Mouse (Mus musculus) stomach, embryonic 14.5 days (tissue): Measurements from ENCODE around the gene Syn3. TPM values are rescaled to one million over a fixed set of nuclear protein-coding genes. Genes with fewer than 3 reads are reported as not detected.

Source experiments
- ATAC-seq: fragments of 200-750 bp; cut with Nextera tagmentation; 2 replicates; pipeline ENCODE4 v1.8.0; 2017; ENCODE audit warnings: low read depth, moderate TSS enrichment; ENCODE audit not compliant: insufficient number of reproducible peaks, insufficient read depth, low FRiP score
- H3K27ac ChIP-seq: fragments of 300-500 bp; sonication (generic); 2 replicates; pipeline ENCODE4 v1.5.1; 2014; ENCODE audit warnings: mild to moderate bottlenecking, low read length, moderate library complexity, mixed read lengths
- H3K27me3 ChIP-seq: fragments of 300-500 bp; sonication (generic); 2 replicates; pipeline ENCODE4 v1.6.1; 2014; ENCODE audit warnings: low read length, control low read depth, mixed read lengths; ENCODE audit not compliant: control insufficient read depth, insufficient read depth
- H3K36me3 ChIP-seq: fragments of 300-500 bp; sonication (generic); 2 replicates; pipeline ENCODE4 v1.6.1; 2014; ENCODE audit warnings: mild to moderate bottlenecking, control low read depth, low read length, moderate library complexity, mixed read lengths; ENCODE audit not compliant: control insufficient read depth, insufficient read depth
- H3K4me1 ChIP-seq: fragments of 300-500 bp; sonication (generic); 2 replicates; pipeline ENCODE4 v1.6.1; 2014; ENCODE audit warnings: low read length, control low read depth, mixed read lengths; ENCODE audit not compliant: control insufficient read depth, insufficient read depth
- H3K4me2 ChIP-seq: fragments of 300-500 bp; sonication (generic); replicated peaks from 2 replicates; pipeline ENCODE4 v1.6.1; 2014; ENCODE audit warnings: low read depth, low read length, control low read depth
- H3K4me3 ChIP-seq: fragments of 300-500 bp; sonication (generic); 2 replicates; pipeline ENCODE4 v1.5.1; 2014; ENCODE audit warnings: low read depth, low read length, control low read depth
- H3K9ac ChIP-seq: fragments of 300-500 bp; sonication (generic); replicated peaks from 2 replicates; pipeline ENCODE4 v1.6.1; 2014; ENCODE audit warnings: low read depth, mild to moderate bottlenecking, control low read depth, low read length, moderate library complexity, mixed read lengths
- H3K9me3 ChIP-seq: fragments of 300-500 bp; sonication (generic); 2 replicates; pipeline ENCODE4 v1.6.1; 2016; ENCODE audit warnings: low read depth, low read length, control low read depth; ENCODE audit not compliant: control insufficient read depth
- WGBS: fragments of 180-500 bp; shearing (Covaris S2); extraction: QIAGEN DNeasy Blood & Tissue Kit; methylation state at CpG from one replicate; pipeline ENCODE4 v1.1.7; 2014; 5-methylcytosine and 5-hydroxymethylcytosine counted together
- polyA plus RNA-seq: library from polyadenylated mRNA; unstranded; fragments of >200 nt; fragmentation: Nextera tagmentation; extraction: Ambion mirVana; gene quantifications from 2 replicates; pipeline ENCODE4 v1.2.1, GENCODE M21; 2014

Gene Syn3
- polyA plus RNA-seq, 1 experiment from 2014 or later = 5.8 TPM

GRCm38 (mm10) chr10:86017781-86018180 is 480.9 kb downstream of the Syn3 start:
- no peaks in the 10 kb centered on the region for H3K27me3 ChIP-seq
- no peak overlapping the region for H3K27ac ChIP-seq
- ATAC-seq = no peak
- H3K9me3 ChIP-seq = no peaks in the 10 kb centered on the region
- H3K4me3 ChIP-seq = no peak overlapping the region
- no peaks in the 10 kb centered on the region for H3K4me1 ChIP-seq
- no peaks in the 10 kb centered on the region for H3K36me3 ChIP-seq
- H3K9ac ChIP-seq = no peak overlapping the region
- H3K4me2 ChIP-seq = no peak overlapping the region
- WGBS = 87% methylated on average over 7 of the region's 7 CpGs

GRCm38 (mm10) chr10:86011781-86012180 is 486.9 kb downstream of the Syn3 start, which contains the start of gene Bpifc:
Gene Bpifc (minus strand): TSS chr10:86011895.
- Histone ChIP-seq H3K4me3 (no peak within 1 kb of the TSS), H3K27me3 (no peaks in the 10 kb centered on the region), H3K4me1 (no peaks in the 10 kb centered on the region), H3K9me3 (no peaks in the 10 kb centered on the region), H3K27ac (no peak within 1 kb of the TSS), H3K9ac (no peak within 1 kb of the TSS), H3K4me2 (no peak within 1 kb of the TSS), H3K36me3 (no peaks in the 10 kb centered on the region)
- 92% methylated on average over 2 of the region's 2 CpGs for WGBS
- no peak for ATAC-seq

DNA sequence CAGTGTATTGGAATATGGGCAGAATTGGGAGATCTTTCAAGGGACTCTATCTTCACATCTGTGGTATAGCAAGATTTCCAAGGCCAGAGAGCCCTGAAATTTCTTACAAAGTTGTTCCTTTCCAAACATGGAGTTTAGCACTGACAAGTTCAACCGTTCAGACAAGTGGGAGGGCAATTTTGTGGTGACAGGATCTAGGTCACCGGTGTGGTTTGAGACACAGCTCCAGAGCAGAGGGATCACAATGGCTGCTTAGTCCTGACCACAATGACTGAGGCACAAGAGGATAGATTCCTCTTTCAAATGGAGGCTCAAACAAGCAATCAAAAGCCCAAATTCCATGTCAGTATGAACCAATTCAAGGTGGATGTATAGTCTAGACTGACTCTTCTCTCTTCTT is 487.5 kb downstream of the Syn3 start:
- H3K27me3 ChIP-seq = no peaks in the 10 kb centered on the region
- WGBS = 62% methylated on average over 2 of the region's 2 CpGs

DNA sequence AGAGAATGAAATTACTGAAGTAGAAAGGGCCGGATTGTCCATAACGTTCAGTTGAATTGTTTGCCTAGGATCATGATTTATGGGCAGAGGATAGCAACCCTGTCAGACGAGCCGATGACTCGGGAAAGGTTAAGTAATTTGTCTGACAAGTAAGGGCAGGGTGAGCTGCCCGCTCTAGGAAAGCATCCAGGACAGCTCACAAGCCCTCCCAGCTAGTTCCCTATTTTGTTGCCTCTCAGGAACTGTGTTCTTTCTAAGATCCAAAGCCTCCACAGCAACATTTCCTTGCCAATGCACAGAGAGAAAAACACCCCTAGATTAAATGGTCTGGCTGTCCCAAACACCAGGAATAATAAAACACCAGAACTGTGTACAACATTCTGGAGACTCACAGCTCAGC is 488.1 kb downstream of the Syn3 start:
- 5% methylated on average over 6 of the region's 6 CpGs for WGBS
- no peak overlapping the region for H3K4me3 ChIP-seq

More for the DNA sequence above, 487.5 kb downstream of the Syn3 start:
- H3K9me3 ChIP-seq = no peaks in the 10 kb centered on the region
- ATAC-seq = no peak
- no peaks in the 10 kb centered on the region for H3K4me1 ChIP-seq
- H3K27ac ChIP-seq = no peak overlapping the region
- H3K4me2 ChIP-seq = no peak overlapping the region
- H3K36me3 ChIP-seq = no peaks in the 10 kb centered on the region
- H3K4me3 ChIP-seq = no peak overlapping the region
- no peak overlapping the region for H3K9ac ChIP-seq

GRCm38 (mm10) chr10:86009688-86010087 is 489.0 kb downstream of the Syn3 start:
- no peaks in the 10 kb centered on the region for H3K36me3 ChIP-seq
- H3K9me3 ChIP-seq = no peaks in the 10 kb centered on the region
- no peak overlapping the region for H3K4me2 ChIP-seq
- no peak overlapping the region for H3K4me3 ChIP-seq
- no peaks in the 10 kb centered on the region for H3K27me3 ChIP-seq
- no peak overlapping the region for H3K27ac ChIP-seq
- 76% methylated on average over 2 of the region's 2 CpGs for WGBS
- H3K4me1 ChIP-seq = no peaks in the 10 kb centered on the region
- no peak for ATAC-seq
- H3K9ac ChIP-seq = no peak overlapping the region

More for the DNA sequence above, 488.1 kb downstream of the Syn3 start:
- no peak for ATAC-seq
- H3K36me3 ChIP-seq = no peaks in the 10 kb centered on the region
- no peaks in the 10 kb centered on the region for H3K9me3 ChIP-seq
- H3K4me1 ChIP-seq = no peaks in the 10 kb centered on the region
- no peak overlapping the region for H3K9ac ChIP-seq
- H3K4me2 ChIP-seq = no peak overlapping the region
- no peaks in the 10 kb centered on the region for H3K27me3 ChIP-seq
- no peak overlapping the region for H3K27ac ChIP-seq

- WGBS = 77% methylated on average over 5 of the region's 5 CpGs
- Histone ChIP-seq H3K27me3 (no peaks in the 10 kb centered on the region), H3K36me3 (no peaks in the 10 kb centered on the region), H3K27ac (no peak overlapping the region), H3K9me3 (no peaks in the 10 kb centered on the region), H3K4me2 (no peak overlapping the region), H3K4me1 (no peaks in the 10 kb centered on the region), H3K4me3 (no peak overlapping the region), H3K9ac (no peak overlapping the region)
- ATAC-seq = no peak
Measured at GRCm38 (mm10) chr10:86006455-86006854, 492.2 kb downstream of the Syn3 start.

Other genes with a start within 250 kb of the Syn3 start
- 88.0 and 88.4 TPM in 2 replicates for gene Timp3, start 198.5 kb downstream of the Syn3 start, polyA plus RNA-seq
- gene Hsp90b1, start 206.6 kb upstream of the Syn3 start, polyA plus RNA-seq = 437 and 516 TPM in 2 replicates
- 1.7 and 1.8 TPM in 2 replicates for gene Ttc41, start 206.9 kb upstream of the Syn3 start, polyA plus RNA-seq